Mouse (Mus musculus): ENCODE data around the gene Gatad1. TPM values are rescaled to one million over a fixed set of nuclear protein-coding genes. Genes with fewer than 3 reads are reported as not detected.
A peak's percentile ranks its signal among the peaks of the same experiment; 100 is the strongest.

Gatad1 gene
- polyA plus RNA-seq, 1 experiment from 2014 or later: 60.6 TPM

DNA sequence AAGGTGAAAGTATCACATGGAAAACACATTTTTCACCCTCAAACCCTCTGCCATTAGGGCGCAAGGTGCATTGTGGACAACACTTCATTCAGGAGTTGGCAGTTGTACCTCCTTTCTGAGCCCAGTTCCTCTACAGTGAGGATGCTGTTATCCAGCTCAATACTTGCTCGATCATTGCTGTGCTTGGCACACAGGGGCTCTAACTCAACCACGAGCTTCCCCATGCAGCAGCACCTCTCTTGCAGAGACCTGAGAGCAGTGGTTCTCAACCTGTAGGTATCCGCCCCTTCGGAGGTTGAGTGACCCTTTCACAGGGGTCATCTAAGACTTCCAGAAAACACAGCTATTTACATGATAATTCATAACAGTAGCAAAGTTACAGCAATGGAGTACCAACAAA is 5.4 kb downstream of the Gatad1 start:
- whole genome bisulfite sequencing: 92% methylated on average over 5 of the region's 5 CpGs
- Histone ChIP-seq H3K4me2 (no peak overlapping the region), H3K9ac (no peak overlapping the region), H3K27me3 (no peaks in the 10 kb centered on the region), H3K9me3 (no peaks in the 10 kb centered on the region), H3K27ac (replicated peaks) (no peak overlapping the region), H3K36me3 (no peaks in the 10 kb centered on the region), H3K4me3 (no peak overlapping the region), H3K4me1 (replicated peaks) (peaks cover 5% of the 10 kb centered on the region)
- no peak for ATAC-seq (ENCODE audit: low FRiP score, low read depth)

- no peak within 1 kb of the TSS for H3K4me3 ChIP-seq
- WGBS: 77% methylated on average over 6 of the region's 6 CpGs
Measured at GRCm38 (mm10) chr5:3650881-3651280, 6.1 kb downstream of the Gatad1 start, which contains the start of gene Tmbim7. Gene Tmbim7, plus strand, starts transcription at chr5:3651181.

GRCm38 (mm10) chr5:3648849-3649210 is 8.2 kb downstream of the Gatad1 start:
- no peak for ATAC-seq (ENCODE audit: low FRiP score, low read depth)
- H3K4me2 ChIP-seq: no peak overlapping the region
- H3K4me1 ChIP-seq (replicated peaks): peaks cover 19% of the 10 kb centered on the region
- H3K27ac ChIP-seq (replicated peaks): no peak overlapping the region
- H3K9ac ChIP-seq: no peak overlapping the region
- H3K27me3 ChIP-seq: no peaks in the 10 kb centered on the region
- no peak overlapping the region for H3K4me3 ChIP-seq
- H3K36me3 ChIP-seq: peaks cover 6% of the 10 kb centered on the region
- WGBS: 80% methylated on average over 4 of the region's 4 CpGs
- H3K9me3 ChIP-seq: no peaks in the 10 kb centered on the region

More at GRCm38 (mm10) chr5:3650881-3651280, 6.1 kb downstream of the Gatad1 start, which contains the start of gene Tmbim7:
- H3K9ac ChIP-seq: no peak within 1 kb of the TSS
- no peak within 1 kb of the TSS for H3K4me2 ChIP-seq
- H3K27ac ChIP-seq (replicated peaks): no peak within 1 kb of the TSS
- H3K9me3 ChIP-seq: no peaks in the 10 kb centered on the region
- no peak for ATAC-seq (ENCODE audit: low FRiP score, low read depth)
- H3K27me3 ChIP-seq: no peaks in the 10 kb centered on the region
- H3K36me3 ChIP-seq: no peaks in the 10 kb centered on the region
- peaks cover 10% of the 10 kb centered on the region for H3K4me1 ChIP-seq (replicated peaks)

DNA sequence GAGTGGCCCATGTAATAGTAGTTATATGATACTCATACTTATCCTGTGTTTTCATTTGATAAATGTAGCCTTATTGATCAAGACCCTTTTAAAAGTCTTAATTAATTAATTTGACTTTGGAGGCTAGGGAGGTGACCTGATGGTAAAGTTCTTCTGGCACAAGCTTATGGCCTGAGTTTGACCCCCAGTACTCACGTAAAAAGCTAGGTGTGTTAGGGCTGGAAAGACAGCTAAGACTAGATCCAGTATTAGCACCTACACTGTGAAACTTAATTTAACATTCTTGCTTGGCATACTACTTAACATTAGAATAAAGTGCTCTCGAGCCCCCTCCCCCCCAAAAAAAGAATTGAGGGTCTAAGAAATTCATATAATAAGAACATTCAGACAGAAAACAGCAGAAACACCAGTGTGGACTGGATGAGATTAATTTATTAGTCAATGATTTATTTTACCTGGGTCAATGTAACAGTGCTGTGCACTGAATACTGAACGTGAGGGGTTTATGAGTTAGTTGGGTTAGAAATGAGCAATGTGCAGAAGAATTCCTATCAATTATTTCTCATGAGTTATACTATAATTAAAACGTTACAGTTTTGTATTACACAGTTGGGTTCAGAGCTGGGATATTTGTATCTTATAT is 8.7 kb downstream of the Gatad1 start:
- Histone ChIP-seq H3K4me1 (replicated peaks) (peaks cover 19% of the 10 kb centered on the region), H3K9ac (no peak overlapping the region), H3K9me3 (no peaks in the 10 kb centered on the region), H3K4me3 (0 out of 2 replicates have a peak overlapping the region, but pooled peaks have one; percentile 7), H3K27me3 (no peaks in the 10 kb centered on the region), H3K27ac (replicated peaks) (no peak overlapping the region), H3K4me2 (peak overlapping the region; percentile 64), H3K36me3 (peaks cover 9% of the 10 kb centered on the region)
- ATAC-seq (ENCODE audit: low FRiP score, low read depth): peak; percentile 16; the same call in 1 of the 2 replicates
- WGBS: 55% methylated on average over 4 of the region's 4 CpGs

GRCm38 (mm10) chr5:3647708-3648121 is 9.3 kb downstream of the Gatad1 start:
- H3K36me3 ChIP-seq: peaks cover 12% of the 10 kb centered on the region
- H3K27ac ChIP-seq (replicated peaks): peak overlapping the region; percentile 90
- peak overlapping the region; percentile 86 for H3K9ac ChIP-seq
- H3K4me1 ChIP-seq (replicated peaks): peaks cover 19% of the 10 kb centered on the region
- WGBS: 0% methylated on average over 34 of the region's 46 CpGs
- no peaks in the 10 kb centered on the region for H3K9me3 ChIP-seq
- ATAC-seq (ENCODE audit: low FRiP score, low read depth): peak; percentile 95
- peak overlapping the region; percentile 64 for H3K4me2 ChIP-seq
- H3K4me3 ChIP-seq: peak overlapping the region; percentile 98
- no peaks in the 10 kb centered on the region for H3K27me3 ChIP-seq

DNA sequence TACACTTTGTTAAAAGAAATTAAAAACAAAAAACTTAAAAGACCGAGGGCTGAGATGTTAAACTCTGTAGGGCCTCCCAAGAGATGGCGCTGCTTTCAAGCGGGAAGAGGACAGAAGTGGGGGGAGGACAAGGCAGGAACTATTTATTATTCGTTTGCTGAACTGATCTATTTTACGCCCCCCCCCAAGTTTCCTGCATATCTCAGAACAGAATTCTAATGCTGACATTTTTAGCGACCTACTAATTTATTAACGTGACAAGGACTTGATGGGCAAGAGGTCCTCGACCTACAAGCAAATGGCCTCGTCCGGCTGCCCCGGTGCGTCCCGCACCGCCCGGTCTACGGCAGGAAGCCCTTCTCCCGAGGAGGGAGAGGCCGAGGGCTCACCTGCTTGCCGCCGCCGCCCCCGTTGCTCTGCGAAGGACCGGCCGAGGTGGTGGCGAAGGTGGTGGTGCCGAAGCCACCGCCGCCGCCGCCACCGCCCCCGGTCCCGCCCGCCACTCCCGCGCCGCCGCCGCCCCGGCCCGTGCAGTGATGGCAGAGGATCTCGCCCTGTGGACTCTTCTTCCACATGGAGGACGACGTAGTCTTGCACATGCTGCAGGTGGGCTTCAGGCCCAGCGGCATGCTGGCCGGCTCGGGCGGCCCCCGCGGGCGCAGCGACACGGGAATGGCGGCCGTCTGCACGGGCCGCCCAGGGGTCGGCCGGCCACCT is 9.8 kb downstream of the Gatad1 start:
- Histone ChIP-seq H3K4me2 (peak overlapping the region; percentile 64), H3K9ac (peak overlapping the region; percentile 86), H3K4me1 (replicated peaks) (peaks cover 19% of the 10 kb centered on the region), H3K4me3 (peak overlapping the region; percentile 98), H3K27ac (replicated peaks) (peak overlapping the region; percentile 90), H3K27me3 (no peaks in the 10 kb centered on the region), H3K36me3 (peaks cover 14% of the 10 kb centered on the region), H3K9me3 (no peaks in the 10 kb centered on the region)
- ATAC-seq (ENCODE audit: low FRiP score, low read depth): peak; percentile 81
- WGBS: under 1% methylated on average over 58 of the region's 60 CpGs

DNA sequence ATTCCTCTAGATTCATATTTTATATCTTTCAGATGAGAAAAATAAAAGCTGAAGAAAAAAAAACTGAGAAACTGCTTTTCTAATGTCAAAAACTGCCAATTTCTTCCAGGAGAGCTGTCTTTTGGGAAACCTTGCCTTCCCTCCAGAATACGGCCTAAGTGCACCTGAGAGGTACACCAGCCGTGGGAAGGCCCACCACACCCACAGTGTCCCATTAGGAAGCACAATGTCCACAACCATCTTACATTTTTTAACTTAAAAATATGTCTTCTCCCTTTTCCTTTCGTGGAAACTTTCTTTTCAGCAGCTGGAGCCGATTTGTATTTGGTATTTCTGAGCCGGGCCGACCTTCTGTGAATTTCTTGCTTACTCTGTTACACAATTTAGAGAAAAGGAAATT is 10.4 kb downstream of the Gatad1 start:
- no peak for ATAC-seq (ENCODE audit: low FRiP score, low read depth)
- 27% methylated on average over 6 of the region's 6 CpGs for WGBS
- Histone ChIP-seq H3K4me3 (peak overlapping the region; percentile 98), H3K9ac (peak overlapping the region; percentile 86), H3K27me3 (no peaks in the 10 kb centered on the region), H3K4me1 (replicated peaks) (peaks cover 19% of the 10 kb centered on the region), H3K36me3 (peaks cover 20% of the 10 kb centered on the region), H3K9me3 (no peaks in the 10 kb centered on the region), H3K4me2 (peak overlapping the region; percentile 64), H3K27ac (replicated peaks) (0 out of 2 replicates have a peak overlapping the region, but pooled peaks have one; percentile 90)

DNA sequence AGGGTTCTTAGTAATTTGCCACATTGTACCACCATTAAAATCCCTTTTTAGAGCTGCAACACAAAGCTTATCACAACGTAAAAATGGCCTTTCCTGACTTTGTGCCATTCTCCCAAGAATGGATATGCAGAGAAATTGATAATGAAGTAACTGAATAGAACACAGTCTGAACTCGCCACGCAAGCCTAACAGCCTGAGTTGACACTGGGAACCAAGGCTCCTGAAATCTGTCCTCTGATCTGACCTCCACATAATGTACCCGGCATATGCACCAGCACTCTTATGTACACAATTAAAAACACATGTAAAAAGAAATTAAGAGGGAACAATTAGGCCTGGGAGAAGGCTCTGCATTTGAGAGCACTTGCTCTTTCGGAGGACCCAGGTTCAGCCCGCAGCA is 11.7 kb downstream of the Gatad1 start:
- Histone ChIP-seq H3K9me3 (no peaks in the 10 kb centered on the region), H3K27me3 (no peaks in the 10 kb centered on the region), H3K9ac (no peak overlapping the region), H3K4me3 (no peak overlapping the region), H3K36me3 (peaks cover 29% of the 10 kb centered on the region), H3K4me2 (no peak overlapping the region), H3K27ac (replicated peaks) (no peak overlapping the region), H3K4me1 (replicated peaks) (peaks cover 19% of the 10 kb centered on the region)
- no peak for ATAC-seq (ENCODE audit: low FRiP score, low read depth)
- WGBS: 81% methylated on average over 6 of the region's 6 CpGs

DNA sequence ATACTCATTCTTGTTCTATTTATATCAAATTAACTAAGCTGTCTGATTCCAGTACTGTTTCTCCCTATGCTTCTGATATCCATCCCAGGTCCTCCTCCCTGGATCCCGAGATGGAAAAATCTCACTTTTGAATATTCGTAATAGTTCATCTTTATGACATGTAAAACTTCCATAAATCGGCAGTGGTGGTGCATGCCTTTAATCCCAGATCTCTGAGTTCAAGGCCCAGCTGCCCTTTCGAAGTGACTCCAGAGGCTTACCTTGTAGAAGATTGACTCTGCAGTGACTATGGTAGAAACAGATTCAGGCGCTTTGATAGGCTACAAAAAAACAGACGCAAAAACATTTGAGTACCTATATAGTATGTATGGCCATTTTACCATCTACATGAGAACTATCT is 12.4 kb downstream of the Gatad1 start:
- Histone ChIP-seq H3K9me3 (no peaks in the 10 kb centered on the region), H3K4me1 (replicated peaks) (peaks cover 19% of the 10 kb centered on the region), H3K27ac (replicated peaks) (no peak overlapping the region), H3K9ac (no peak overlapping the region), H3K4me3 (no peak overlapping the region), H3K36me3 (peaks cover 32% of the 10 kb centered on the region), H3K4me2 (no peak overlapping the region), H3K27me3 (no peaks in the 10 kb centered on the region)
- WGBS: 97% methylated on average over 6 of the region's 6 CpGs
- ATAC-seq (ENCODE audit: low FRiP score, low read depth): no peak

- ATAC-seq (ENCODE audit: low FRiP score, low read depth): no peak
- Histone ChIP-seq H3K9ac (no peak overlapping the region), H3K4me3 (no peak overlapping the region), H3K4me2 (no peak overlapping the region), H3K36me3 (peaks cover 19% of the 10 kb centered on the region), H3K27ac (replicated peaks) (no peak overlapping the region), H3K4me1 (replicated peaks) (no peaks in the 10 kb centered on the region), H3K27me3 (no peaks in the 10 kb centered on the region), H3K9me3 (no peaks in the 10 kb centered on the region)
- 86% methylated on average over 8 of the region's 8 CpGs for WGBS
Measured at GRCm38 (mm10) chr5:3635286-3635685, 21.7 kb downstream of the Gatad1 start.

DNA sequence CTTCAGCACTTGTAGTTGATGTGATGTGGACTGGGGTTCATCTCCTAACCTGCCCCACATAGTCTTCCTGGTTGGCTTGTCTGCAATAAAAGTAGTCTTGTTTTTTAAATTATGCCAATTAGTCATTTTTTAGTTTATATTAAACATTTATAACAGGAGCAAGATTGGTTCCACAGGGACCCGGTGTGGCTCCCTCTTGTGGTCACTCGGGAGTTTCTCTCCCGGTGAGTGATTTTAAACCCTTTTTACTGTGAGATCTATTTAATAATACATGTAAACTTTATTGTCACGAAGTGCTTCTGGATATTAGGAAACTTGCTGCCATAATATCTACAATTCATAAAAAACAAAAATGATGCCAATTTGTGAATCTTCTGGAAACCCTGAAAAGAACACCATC is 23.0 kb downstream of the Gatad1 start:
- H3K4me2 ChIP-seq: no peak overlapping the region
- 74% methylated on average over 4 of the region's 4 CpGs for WGBS

DNA sequence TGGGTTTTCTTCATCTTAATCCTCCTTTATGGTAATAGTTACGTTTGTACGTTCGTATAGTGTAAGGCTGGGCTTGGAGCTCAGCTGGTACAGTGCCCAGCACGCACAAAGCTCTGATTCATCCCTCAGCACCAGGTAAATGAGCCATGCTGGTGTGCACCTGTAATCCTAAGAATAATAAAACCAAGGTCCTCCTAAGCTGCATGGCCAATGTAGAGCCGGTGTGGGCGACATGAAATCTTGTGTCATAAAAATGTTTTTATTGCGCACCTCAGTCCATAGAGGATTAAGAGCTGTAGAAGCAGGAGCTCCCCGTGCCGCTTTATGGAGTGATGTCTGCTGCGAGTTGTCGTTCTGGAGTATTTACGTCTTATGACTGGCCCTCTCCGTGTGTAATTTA is 23.7 kb downstream of the Gatad1 start:
- Histone ChIP-seq H3K36me3 (peaks cover 26% of the 10 kb centered on the region), H3K27ac (replicated peaks) (no peak overlapping the region), H3K4me2 (no peak overlapping the region), H3K9ac (no peak overlapping the region), H3K27me3 (no peaks in the 10 kb centered on the region), H3K9me3 (no peaks in the 10 kb centered on the region), H3K4me3 (no peak overlapping the region), H3K4me1 (replicated peaks) (no peaks in the 10 kb centered on the region)
- WGBS: 96% methylated on average over 13 of the region's 13 CpGs
- no peak for ATAC-seq (ENCODE audit: low FRiP score, low read depth)

More for the DNA sequence above, 23.0 kb downstream of the Gatad1 start:
- no peak for ATAC-seq (ENCODE audit: low FRiP score, low read depth)
- Histone ChIP-seq H3K9ac (no peak overlapping the region), H3K9me3 (no peaks in the 10 kb centered on the region), H3K36me3 (peaks cover 25% of the 10 kb centered on the region), H3K4me3 (no peak overlapping the region), H3K4me1 (replicated peaks) (no peaks in the 10 kb centered on the region), H3K27ac (replicated peaks) (no peak overlapping the region), H3K27me3 (no peaks in the 10 kb centered on the region)
